Mouse (Mus musculus) kidney, adult 18-20 months (tissue): ENCODE data around the gene Chgb.

Experiments
- DNase-seq: peaks from one replicate; pipeline ENCODE4 v3.0.0; 2021

Chgb gene

GRCm38 (mm10) chr2:132780978-132781377 lies at the start of gene Chgb:
Gene Chgb, plus strand, starts transcription at chr2:132781278.
- DNase-seq = no peak

- DNase-seq = no peak
Observed at GRCm38 (mm10) chr2:132732940-132733339, 48.1 kb upstream of the Chgb start.

GRCm38 (mm10) chr2:132733603-132734573 lies 47.2 kb upstream of the Chgb start:
- no peak for DNase-seq

- DNase-seq = no peak
Observed at GRCm38 (mm10) chr2:132738816-132739432, 42.2 kb upstream of the Chgb start.

GRCm38 (mm10) chr2:132741862-132742347 lies 39.2 kb upstream of the Chgb start:
- peak; percentile 20 for DNase-seq

- no peak for DNase-seq
Observed at GRCm38 (mm10) chr2:132744866-132745265, 36.2 kb upstream of the Chgb start.

GRCm38 (mm10) chr2:132746108-132746507 lies 35.0 kb upstream of the Chgb start:
- no peak for DNase-seq

- no peak for DNase-seq
Observed at GRCm38 (mm10) chr2:132750726-132751125, 30.4 kb upstream of the Chgb start.

GRCm38 (mm10) chr2:132751141-132752066 lies 29.7 kb upstream of the Chgb start:
- DNase-seq = no peak

- DNase-seq = no peak
Observed at GRCm38 (mm10) chr2:132752398-132752797, 28.7 kb upstream of the Chgb start.

- no peak for DNase-seq
Observed at GRCm38 (mm10) chr2:132753137-132753536, 27.9 kb upstream of the Chgb start.

- no peak for DNase-seq
Observed at GRCm38 (mm10) chr2:132757911-132758310, 23.2 kb upstream of the Chgb start.

- no peak for DNase-seq
Observed at GRCm38 (mm10) chr2:132770822-132771221, 10.3 kb upstream of the Chgb start.

GRCm38 (mm10) chr2:132781439-132782068 lies 476 bp downstream of the Chgb start:
- DNase-seq = peak; percentile 85

- DNase-seq = no peak
Observed at GRCm38 (mm10) chr2:132784039-132784438, 3.0 kb downstream of the Chgb start.

- no peak for DNase-seq
Observed at GRCm38 (mm10) chr2:132793441-132794203, 12.5 kb downstream of the Chgb start.

- no peak for DNase-seq
Observed at GRCm38 (mm10) chr2:132794204-132794586, 13.1 kb downstream of the Chgb start.

GRCm38 (mm10) chr2:132802976-132803375 lies 21.9 kb downstream of the Chgb start:
- DNase-seq = no peak

- DNase-seq = peak; percentile 89
Observed at GRCm38 (mm10) chr2:132815608-132816314, 34.7 kb downstream of the Chgb start, which contains the start of the genes Trmt6 and Mcm8. Gene Trmt6, minus strand, starts transcription at chr2:132816055. Gene Mcm8, plus strand, starts transcription at chr2:132816141.

GRCm38 (mm10) chr2:132841071-132841470 lies 60.0 kb downstream of the Chgb start:
- no peak for DNase-seq
